Mouse (Mus musculus): ENCODE results near the gene Zdhhc18. TPM values are rescaled to one million over a fixed set of nuclear protein-coding genes. Genes with fewer than 3 reads are reported as not detected.

Zdhhc18 gene
- polyA plus RNA-seq, 1 experiment from 2014 or later = 0.79 TPM

Small RNAs within 50 kb of the gene (microRNA-seq; reads per million reads assigned to microRNA genes)
- not detected for gene Gm23158

Other genes starting within 250 kb of the Zdhhc18 start
- gene Tent5b, start 170.0 kb downstream of the Zdhhc18 start, polyA plus RNA-seq (2015; fragmentation: Nextera tagmentation; extraction: Ambion mirVana) = 0.09 and 0.12 TPM in 2 replicates
- not detected in 2 replicates for gene Trnp1, start 151.6 kb downstream of the Zdhhc18 start, polyA plus RNA-seq (2015; fragmentation: Nextera tagmentation; extraction: Ambion mirVana)
- 1.4 and 2.6 TPM in 2 replicates for gene Kdf1, start 131.2 kb downstream of the Zdhhc18 start, polyA plus RNA-seq (2015; fragmentation: Nextera tagmentation; extraction: Ambion mirVana)
- 93.7 and 98.3 TPM in 2 replicates for gene Nudc, start 104.2 kb downstream of the Zdhhc18 start, polyA plus RNA-seq (2015; fragmentation: Nextera tagmentation; extraction: Ambion mirVana)
- 0.49 and 0.90 TPM in 2 replicates for gene Nr0b2, start 96.8 kb downstream of the Zdhhc18 start, polyA plus RNA-seq (2015; fragmentation: Nextera tagmentation; extraction: Ambion mirVana)
- gene Gpatch3, start 75.4 kb downstream of the Zdhhc18 start, polyA plus RNA-seq (2015; fragmentation: Nextera tagmentation; extraction: Ambion mirVana) = 2.9 and 3.2 TPM in 2 replicates
- 6.5 and 8.6 TPM in 2 replicates for gene Gpn2, start 65.8 kb downstream of the Zdhhc18 start, polyA plus RNA-seq (2015; fragmentation: Nextera tagmentation; extraction: Ambion mirVana)
- gene Sfn, start 48.0 kb downstream of the Zdhhc18 start, polyA plus RNA-seq (2015; fragmentation: Nextera tagmentation; extraction: Ambion mirVana) = 0.27 and 0.61 TPM in 2 replicates
- gene Pigv, start 22.5 kb upstream of the Zdhhc18 start, polyA plus RNA-seq (2015; fragmentation: Nextera tagmentation; extraction: Ambion mirVana) = 6.0 and 6.7 TPM in 2 replicates
- gene Arid1a, start 106.6 kb upstream of the Zdhhc18 start, polyA plus RNA-seq (2015; fragmentation: Nextera tagmentation; extraction: Ambion mirVana) = 7.6 and 7.9 TPM in 2 replicates
- gene Rps6ka1, start 237.6 kb upstream of the Zdhhc18 start, polyA plus RNA-seq (2015; fragmentation: Nextera tagmentation; extraction: Ambion mirVana) = 69.9 and 79.4 TPM in 2 replicates